Mouse (Mus musculus): ENCODE measurements around the gene Nhlrc4. TPM values are rescaled to one million over a fixed set of nuclear protein-coding genes. Genes with fewer than 3 reads are reported as not detected.

Nhlrc4 gene
- polyA plus RNA-seq (2014; fragmentation: Nextera tagmentation; extraction: Ambion mirVana), result 0.16 and 0.32 TPM in 2 replicates

- H3K4me3 ChIP-seq (replicated peaks; ENCODE audit: low read depth, low read length), result no peak within 1 kb of the TSS
- WGBS, result 47% methylated on average over 6 of the region's 6 CpGs
- ATAC-seq (ENCODE audit: low FRiP score, low TSS enrichment), result no peak
These were observed at the start of gene Nhlrc4, which contains the start of gene Pigq for GRCm38 (mm10) chr17:25944366-25945163. TSS of gene Nhlrc4 (minus strand) at chr17:25944961. TSS of gene Pigq (minus strand) at chr17:25944936.

GRCm38 (mm10) chr17:25993489-25993888 is 48.7 kb upstream of the Nhlrc4 start:
- 96% methylated on average over 3 of the region's 3 CpGs for WGBS

More at GRCm38 (mm10) chr17:25944366-25945163, at the start of gene Nhlrc4, which contains the start of gene Pigq:
- H3K9me3 ChIP-seq (ENCODE audit: control insufficient read depth, low read length), result no peaks in the 10 kb centered on the region
- no peaks in the 10 kb centered on the region for H3K36me3 ChIP-seq (ENCODE audit: control insufficient read depth, insufficient read depth, low read length)
- DNase-seq, result no peak
- H3K4me1 ChIP-seq (ENCODE audit: control insufficient read depth, insufficient read depth, low read length), result peaks cover 13% of the 10 kb centered on the region
- no peaks in the 10 kb centered on the region; the same call in 1 of the 2 replicates for H3K27me3 ChIP-seq (ENCODE audit: control insufficient read depth, insufficient read depth, low read length)
- no peak within 1 kb of the TSS for H3K27ac ChIP-seq (replicated peaks; ENCODE audit: low read depth, low read length)
- H3K4me2 ChIP-seq (ENCODE audit: low read length), result no peak within 1 kb of the TSS
- no peak within 1 kb of the TSS for H3K9ac ChIP-seq (replicated peaks; ENCODE audit: low read length)

GRCm38 (mm10) chr17:25992274-25992673 is 47.5 kb upstream of the Nhlrc4 start:
- Histone ChIP-seq H3K4me2 (ENCODE audit: low read length) (no peak overlapping the region), H3K9ac (replicated peaks; ENCODE audit: low read length) (no peak overlapping the region), H3K9me3 (ENCODE audit: control insufficient read depth, low read length) (no peaks in the 10 kb centered on the region), H3K4me1 (ENCODE audit: control insufficient read depth, insufficient read depth, low read length) (no peaks in the 10 kb centered on the region), H3K4me3 (replicated peaks; ENCODE audit: low read depth, low read length) (no peak overlapping the region), H3K27me3 (ENCODE audit: control insufficient read depth, insufficient read depth, low read length) (no peaks in the 10 kb centered on the region), H3K36me3 (ENCODE audit: control insufficient read depth, insufficient read depth, low read length) (peaks cover 80% of the 10 kb centered on the region), H3K27ac (replicated peaks; ENCODE audit: low read depth, low read length) (no peak overlapping the region)
- ATAC-seq (ENCODE audit: low FRiP score, low TSS enrichment) (no peak), DNase-seq (no peak)
- WGBS, result 99% methylated on average over 4 of the region's 4 CpGs

More at GRCm38 (mm10) chr17:25993489-25993888, 48.7 kb upstream of the Nhlrc4 start:
- no peak overlapping the region for H3K9ac ChIP-seq (replicated peaks; ENCODE audit: low read length)
- H3K27ac ChIP-seq (replicated peaks; ENCODE audit: low read depth, low read length), result no peak overlapping the region
- H3K9me3 ChIP-seq (ENCODE audit: control insufficient read depth, low read length), result no peaks in the 10 kb centered on the region
- peaks cover 88% of the 10 kb centered on the region for H3K36me3 ChIP-seq (ENCODE audit: control insufficient read depth, insufficient read depth, low read length)
- H3K4me1 ChIP-seq (ENCODE audit: control insufficient read depth, insufficient read depth, low read length), result no peaks in the 10 kb centered on the region
- no peak overlapping the region for H3K4me3 ChIP-seq (replicated peaks; ENCODE audit: low read depth, low read length)
- no peak overlapping the region for H3K4me2 ChIP-seq (ENCODE audit: low read length)
- H3K27me3 ChIP-seq (ENCODE audit: control insufficient read depth, insufficient read depth, low read length), result no peaks in the 10 kb centered on the region
- ATAC-seq (ENCODE audit: low FRiP score, low TSS enrichment) (no peak), DNase-seq (no peak)

- Histone ChIP-seq H3K4me2 (ENCODE audit: low read length) (no peak overlapping the region), H3K9ac (replicated peaks; ENCODE audit: low read length) (no peak overlapping the region), H3K4me1 (ENCODE audit: control insufficient read depth, insufficient read depth, low read length) (no peaks in the 10 kb centered on the region), H3K27ac (replicated peaks; ENCODE audit: low read depth, low read length) (no peak overlapping the region), H3K27me3 (ENCODE audit: control insufficient read depth, insufficient read depth, low read length) (no peaks in the 10 kb centered on the region), H3K36me3 (ENCODE audit: control insufficient read depth, insufficient read depth, low read length) (peaks cover 68% of the 10 kb centered on the region), H3K4me3 (replicated peaks; ENCODE audit: low read depth, low read length) (no peak overlapping the region), H3K9me3 (ENCODE audit: control insufficient read depth, low read length) (no peaks in the 10 kb centered on the region)
- DNase-seq (no peak), ATAC-seq (ENCODE audit: low FRiP score, low TSS enrichment) (no peak)
- WGBS, result 95% methylated on average over 5 of the region's 5 CpGs
These were observed 45.6 kb upstream of the Nhlrc4 start for GRCm38 (mm10) chr17:25990331-25990730.

GRCm38 (mm10) chr17:25985306-25986294 is 40.8 kb upstream of the Nhlrc4 start, which contains the start of gene Capn15:
TSS of gene Capn15 (minus strand) at chr17:25985796.
- peak within 1 kb of the TSS; percentile 91 for H3K27ac ChIP-seq (replicated peaks; ENCODE audit: low read depth, low read length)

GRCm38 (mm10) chr17:25984556-25985305 is 40.0 kb upstream of the Nhlrc4 start:
- DNase-seq (peak; percentile 18), ATAC-seq (ENCODE audit: low FRiP score, low TSS enrichment) (no peak)
- peak overlapping the region; percentile 92 for H3K9ac ChIP-seq (replicated peaks; ENCODE audit: low read length)
- H3K4me3 ChIP-seq (replicated peaks; ENCODE audit: low read depth, low read length), result peak overlapping the region; percentile 87
- H3K4me1 ChIP-seq (ENCODE audit: control insufficient read depth, insufficient read depth, low read length), result peaks cover 15% of the 10 kb centered on the region
- H3K4me2 ChIP-seq (ENCODE audit: low read length), result peak overlapping the region; percentile 84
- WGBS, result 13% methylated on average over 17 of the region's 17 CpGs
- H3K27me3 ChIP-seq (ENCODE audit: control insufficient read depth, insufficient read depth, low read length), result no peaks in the 10 kb centered on the region
- H3K9me3 ChIP-seq (ENCODE audit: control insufficient read depth, low read length), result no peaks in the 10 kb centered on the region
- H3K27ac ChIP-seq (replicated peaks; ENCODE audit: low read depth, low read length), result peak overlapping the region; percentile 91
- peaks cover 13% of the 10 kb centered on the region for H3K36me3 ChIP-seq (ENCODE audit: control insufficient read depth, insufficient read depth, low read length)

More at GRCm38 (mm10) chr17:25985306-25986294, 40.8 kb upstream of the Nhlrc4 start, which contains the start of gene Capn15:
- peak; percentile 99 for DNase-seq
- Histone ChIP-seq H3K9ac (replicated peaks; ENCODE audit: low read length) (peak within 1 kb of the TSS; percentile 92), H3K36me3 (ENCODE audit: control insufficient read depth, insufficient read depth, low read length) (peaks cover 22% of the 10 kb centered on the region), H3K4me1 (ENCODE audit: control insufficient read depth, insufficient read depth, low read length) (peaks cover 15% of the 10 kb centered on the region), H3K9me3 (ENCODE audit: control insufficient read depth, low read length) (no peaks in the 10 kb centered on the region), H3K4me2 (ENCODE audit: low read length) (peak within 1 kb of the TSS; percentile 84), H3K4me3 (replicated peaks; ENCODE audit: low read depth, low read length) (peak within 1 kb of the TSS; percentile 87), H3K27me3 (ENCODE audit: control insufficient read depth, insufficient read depth, low read length) (no peaks in the 10 kb centered on the region)
- ATAC-seq (ENCODE audit: low FRiP score, low TSS enrichment), result peak; percentile 99
- WGBS, result under 1% methylated on average over 91 of the region's 91 CpGs

- ATAC-seq (ENCODE audit: low FRiP score, low TSS enrichment) (no peak), DNase-seq (no peak)
- H3K27me3 ChIP-seq (ENCODE audit: control insufficient read depth, insufficient read depth, low read length), result no peaks in the 10 kb centered on the region
- no peaks in the 10 kb centered on the region for H3K9me3 ChIP-seq (ENCODE audit: control insufficient read depth, low read length)
- H3K9ac ChIP-seq (replicated peaks; ENCODE audit: low read length), result peak overlapping the region; percentile 92; the same call in 1 of the 2 replicates
- H3K4me3 ChIP-seq (replicated peaks; ENCODE audit: low read depth, low read length), result peak overlapping the region; percentile 87
- 98% methylated on average over 1 of the region's 1 CpGs for WGBS
- H3K4me1 ChIP-seq (ENCODE audit: control insufficient read depth, insufficient read depth, low read length), result peaks cover 15% of the 10 kb centered on the region
- no peak overlapping the region for H3K27ac ChIP-seq (replicated peaks; ENCODE audit: low read depth, low read length)
- peaks cover 9% of the 10 kb centered on the region; the same call in 1 of the 2 replicates for H3K36me3 ChIP-seq (ENCODE audit: control insufficient read depth, insufficient read depth, low read length)
- peak overlapping the region; percentile 84 for H3K4me2 ChIP-seq (ENCODE audit: low read length)
These were observed 39.3 kb upstream of the Nhlrc4 start for GRCm38 (mm10) chr17:25984066-25984465.

GRCm38 (mm10) chr17:25982913-25983312 is 38.2 kb upstream of the Nhlrc4 start:
- WGBS, result 97% methylated on average over 3 of the region's 3 CpGs
- ATAC-seq (ENCODE audit: low FRiP score, low TSS enrichment), result no peak

More at GRCm38 (mm10) chr17:25982913-25983312, 38.2 kb upstream of the Nhlrc4 start:
- Histone ChIP-seq H3K9me3 (ENCODE audit: control insufficient read depth, low read length) (no peaks in the 10 kb centered on the region), H3K4me1 (ENCODE audit: control insufficient read depth, insufficient read depth, low read length) (peaks cover 15% of the 10 kb centered on the region), H3K4me2 (ENCODE audit: low read length) (no peak overlapping the region), H3K9ac (replicated peaks; ENCODE audit: low read length) (no peak overlapping the region), H3K36me3 (ENCODE audit: control insufficient read depth, insufficient read depth, low read length) (peaks cover 2% of the 10 kb centered on the region; the same call in 1 of the 2 replicates), H3K4me3 (replicated peaks; ENCODE audit: low read depth, low read length) (no peak overlapping the region), H3K27ac (replicated peaks; ENCODE audit: low read depth, low read length) (no peak overlapping the region), H3K27me3 (ENCODE audit: control insufficient read depth, insufficient read depth, low read length) (no peaks in the 10 kb centered on the region)
- DNase-seq, result no peak

Measured in midbrain, embryonic 14.5 days (tissue).